18 mouse cellular contexts compared by ENCODE assay signal in genomic region chr2:72839673-72840072, GRCm38 (mm10).
DNase-seq lines count a peak whose midpoint lies in the region; ATAC-seq and TF ChIP-seq lines count a peak whose summit lies in the region.
"Had no signal": no experiment of that assay in that cellular context is flagged by ENCODE, and none has a peak within 500 bp of the region (broad histone marks: within the 10 kb centered on the region; RNA-seq: fewer than 3 reads in every experiment).

No protein-coding gene starts in this region.

- H3K36me3 ChIP-seq in embryonic facial prominence, embryonic 11.5 days (replicated peaks; ENCODE audit: control insufficient read depth, insufficient read depth, low read depth, low read length) = no peaks in the 10 kb centered on the region
- H3K36me3 ChIP-seq in embryonic facial prominence, embryonic 10.5 days (replicated peaks) = no peaks in the 10 kb centered on the region
- no peaks in the 10 kb centered on the region for H3K36me3 ChIP-seq in limb, embryonic 14.5 days (ENCODE audit: control insufficient read depth, insufficient read depth, low read length)
- H3K36me3 ChIP-seq in limb, embryonic 10.5 days = no peaks in the 10 kb centered on the region
- no peaks in the 10 kb centered on the region for H3K36me3 ChIP-seq in myocyte (ENCODE audit: control insufficient read depth, insufficient read depth)
- H3K36me3 ChIP-seq: heart, embryonic 15.5 days; hindbrain, embryonic 12.5 days; lung, embryonic 15.5 days; midbrain, embryonic 13.5 days had no signal

- no peaks in the 10 kb centered on the region for H3K79me2 ChIP-seq in myocyte (ENCODE audit: control insufficient read depth, insufficient read depth)

- no peaks in the 10 kb centered on the region for H3K9me3 ChIP-seq in embryonic facial prominence, embryonic 11.5 days (replicated peaks; ENCODE audit: control insufficient read depth, low read length)
- H3K9me3 ChIP-seq in embryonic facial prominence, embryonic 10.5 days = no peaks in the 10 kb centered on the region
- 0 out of 2 replicates have a peak, but pooled peaks cover 7% of the 10 kb centered on the region for H3K9me3 ChIP-seq in limb, embryonic 14.5 days (ENCODE audit: control insufficient read depth, low read length)
- H3K9me3 ChIP-seq in limb, embryonic 10.5 days (replicated peaks) = no peaks in the 10 kb centered on the region
- H3K9me3 ChIP-seq: heart, embryonic 15.5 days; hindbrain, embryonic 12.5 days; lung, embryonic 15.5 days; midbrain, embryonic 13.5 days had no signal

- no peak overlapping the region for H3K9ac ChIP-seq in embryonic facial prominence, embryonic 11.5 days (replicated peaks; ENCODE audit: low read length)
- no peak overlapping the region for H3K9ac ChIP-seq in limb, embryonic 14.5 days (ENCODE audit: low read depth, low read length, severe bottlenecking)
- H3K9ac ChIP-seq: heart, embryonic 15.5 days; hindbrain, embryonic 12.5 days; lung, embryonic 15.5 days; midbrain, embryonic 13.5 days had no signal

- no peak overlapping the region for H3K27ac ChIP-seq in embryonic facial prominence, embryonic 11.5 days (replicated peaks; ENCODE audit: low read depth, low read length)
- no peak overlapping the region for H3K27ac ChIP-seq in embryonic facial prominence, embryonic 10.5 days (replicated peaks)
- H3K27ac ChIP-seq in limb, embryonic 14.5 days (replicated peaks; ENCODE audit: low read depth, low read length) = no peak overlapping the region
- no peak overlapping the region for H3K27ac ChIP-seq in limb, embryonic 10.5 days
- H3K27ac ChIP-seq: heart, embryonic 15.5 days; hindbrain, embryonic 12.5 days; lung, embryonic 15.5 days; midbrain, embryonic 13.5 days had no signal

- peak; percentile 34 for DNase-seq in embryonic facial prominence, embryonic 11.5 days (ENCODE audit: low spot score)
- DNase-seq in embryonic facial prominence, embryonic 10.5 days (ENCODE audit: low spot score) = no peak
- peak; percentile 38 to 40 for DNase-seq in heart, postnatal 10 days
- no peak for DNase-seq in heart, postnatal 25 days (ENCODE audit: low spot score)
- DNase-seq in limb, embryonic 14.5 days (ENCODE audit: low spot score) = peak; percentile 60
- DNase-seq in limb, embryonic 10.5 days (ENCODE audit: low spot score) = no peak
- no peak for DNase-seq in cerebellum, adult 11-12 months
- DNase-seq: adrenal gland, postnatal 14 days; cerebellum, adult 8-10 months; retina, postnatal 1 day; thymus, postnatal 4 days had no signal

- TF ChIP-seq POLR2A in limb, embryonic 14.5 days (IDR thresholded peaks at IDR 0.05; ENCODE audit: borderline replicate concordance, extremely low read depth, insufficient read depth, insufficient read length) = no peak
- TF ChIP-seq POLR2A in myocyte (IDR thresholded peaks at IDR 0.05; ENCODE audit: insufficient read length, low read depth) = no peak

- 79% methylated on average over 5 of the region's 5 CpGs for WGBS in embryonic facial prominence, embryonic 11.5 days
- 76% methylated on average over 5 of the region's 5 CpGs for WGBS in embryonic facial prominence, embryonic 10.5 days
- WGBS in limb, embryonic 14.5 days = 67% methylated on average over 5 of the region's 5 CpGs
- WGBS in limb, embryonic 10.5 days = 85% methylated on average over 5 of the region's 5 CpGs

- H3ac ChIP-seq in myocyte (ENCODE audit: control insufficient read depth, insufficient read length) = no peak overlapping the region

- no peaks in the 10 kb centered on the region for H3K4me1 ChIP-seq in embryonic facial prominence, embryonic 11.5 days (ENCODE audit: control insufficient read depth, insufficient read depth, low read length)
- H3K4me1 ChIP-seq in embryonic facial prominence, embryonic 10.5 days = peaks cover 18% of the 10 kb centered on the region
- peaks cover 12% of the 10 kb centered on the region for H3K4me1 ChIP-seq in limb, embryonic 14.5 days (ENCODE audit: control insufficient read depth, insufficient read depth, low read length)
- H3K4me1 ChIP-seq in limb, embryonic 10.5 days = peaks cover 31% of the 10 kb centered on the region; the same call in 1 of the 2 replicates
- H3K4me1 ChIP-seq: hindbrain, embryonic 12.5 days; midbrain, embryonic 13.5 days had no signal

- no peaks in the 10 kb centered on the region for H3K27me3 ChIP-seq in embryonic facial prominence, embryonic 11.5 days (ENCODE audit: control insufficient read depth, insufficient read depth, low read length)
- H3K27me3 ChIP-seq in embryonic facial prominence, embryonic 10.5 days (replicated peaks; ENCODE audit: low read depth, poor library complexity, severe bottlenecking) = no peaks in the 10 kb centered on the region
- H3K27me3 ChIP-seq in limb, embryonic 14.5 days (ENCODE audit: control insufficient read depth, insufficient read depth, low read length) = no peaks in the 10 kb centered on the region
- H3K27me3 ChIP-seq in limb, embryonic 10.5 days (ENCODE audit: low read depth, poor library complexity, severe bottlenecking) = no peaks in the 10 kb centered on the region
- no peaks in the 10 kb centered on the region for H3K27me3 ChIP-seq in myocyte (ENCODE audit: control insufficient read depth, insufficient read depth, insufficient read length)
- H3K27me3 ChIP-seq: heart, embryonic 15.5 days; hindbrain, embryonic 12.5 days; lung, embryonic 15.5 days; midbrain, embryonic 13.5 days had no signal

- intact Hi-C loops in heart, postnatal 10 days (cut with DNase I) = loop anchor here (5.0 kb wide), 1 partner anchor 58 kb away; no protein-coding TSS in a partner anchor
- intact Hi-C loops in heart, postnatal 25 days (cut with DNase I) = no loop called here

- no peak overlapping the region for H3K4me2 ChIP-seq in embryonic facial prominence, embryonic 11.5 days (ENCODE audit: low read depth, low read length)
- no peak overlapping the region for H3K4me2 ChIP-seq in limb, embryonic 14.5 days (replicated peaks; ENCODE audit: low read depth, low read length, severe bottlenecking)
- H3K4me2 ChIP-seq in myocyte (ENCODE audit: low read depth) = no peak overlapping the region
- H3K4me2 ChIP-seq: heart, embryonic 15.5 days; hindbrain, embryonic 12.5 days; liver, embryonic 11.5 days; lung, embryonic 15.5 days; midbrain, embryonic 13.5 days had no signal

- no peak for ATAC-seq in embryonic facial prominence, embryonic 11.5 days (replicated peaks; ENCODE audit: insufficient number of reproducible peaks, low FRiP score, low TSS enrichment, low read depth)
- ATAC-seq in limb, embryonic 14.5 days (ENCODE audit: low FRiP score, low read depth) = no peak
- ATAC-seq: inflammation-experienced regulatory T-cells, adult 6 months; midbrain, embryonic 13.5 days had no signal

- no peak overlapping the region for H3K4me3 ChIP-seq in embryonic facial prominence, embryonic 11.5 days (ENCODE audit: low read depth, low read length)
- H3K4me3 ChIP-seq in embryonic facial prominence, embryonic 10.5 days = no peak overlapping the region
- H3K4me3 ChIP-seq in limb, embryonic 14.5 days (replicated peaks; ENCODE audit: low read length) = no peak overlapping the region
- H3K4me3 ChIP-seq in limb, embryonic 10.5 days = no peak overlapping the region
- no peak overlapping the region for H3K4me3 ChIP-seq in myocyte
- H3K4me3 ChIP-seq: heart, embryonic 15.5 days; hindbrain, embryonic 12.5 days; lung, embryonic 15.5 days; midbrain, embryonic 13.5 days had no signal

TF ChIP-seq in myocyte, 11 proteins besides CTCF, POLR2A, EP300 and RAD21:
- no peak for TF ChIP-seq MAX (IDR thresholded peaks at IDR 0.05; ENCODE audit: low read depth)
- TF ChIP-seq REST (IDR thresholded peaks at IDR 0.05; ENCODE audit: insufficient read depth, insufficient read length) = no peak
- no peak for TF ChIP-seq TCF12 (IDR thresholded peaks at IDR 0.05; ENCODE audit: insufficient read depth, poor library complexity, severe bottlenecking)
- peak in 1 of 3 experiments; percentile 62 for TF ChIP-seq MYOG (IDR thresholded peaks at IDR 0.05; ENCODE audit: control insufficient read depth in 1 of 3, insufficient read depth in 1 of 3, insufficient read length in 2 of 3, low read depth in 2 of 3)
- TF ChIP-seq POLR2AphosphoS2 (IDR thresholded peaks at IDR 0.05; ENCODE audit: insufficient read length, low read depth) = no peak
- no peak for TF ChIP-seq SRF (IDR thresholded peaks at IDR 0.05; ENCODE audit: control insufficient read depth, insufficient read length, low read depth)
- TF ChIP-seq TCF3 (IDR thresholded peaks at IDR 0.05; ENCODE audit: insufficient read length, low read depth) = no peak
- no peak for TF ChIP-seq CEBPB (IDR thresholded peaks at IDR 0.05; ENCODE audit: insufficient read depth, poor library complexity, severe bottlenecking)
- TF ChIP-seq USF1 (IDR thresholded peaks at IDR 0.05; ENCODE audit: low read depth) = no peak
- TF ChIP-seq MYOD1 (IDR thresholded peaks at IDR 0.05; ENCODE audit: control insufficient read depth in 1 of 3, insufficient read length in 2 of 3, low read depth in 2 of 3) = peak in 2 of 3 experiments; percentile 76 to 78
- no peak for TF ChIP-seq E2F4 (IDR thresholded peaks at IDR 0.05; ENCODE audit: insufficient read depth)
TF ChIP-seq in myocyte: peak in this region for 2.

Comparison
In these comparisons a context has a peak if more than half of its experiments do, and no peak if none do; other contexts are left out.
1. DNase-seq: peak in embryonic facial prominence, embryonic 11.5 days (single experiment), heart, postnatal 10 days (2 of 2) and limb, embryonic 14.5 days (single experiment); none in embryonic facial prominence, embryonic 10.5 days (single experiment), heart, postnatal 25 days (single experiment), limb, embryonic 10.5 days (single experiment) and cerebellum, adult 11-12 months (single experiment).